Mouse (Mus musculus) kidney, postnatal 0 days (tissue): ENCODE measurements around the gene Scarf2. TPM values are rescaled to one million over a fixed set of nuclear protein-coding genes. Genes with fewer than 3 reads are reported as not detected.

ENCODE experiments used
- ATAC-seq: fragments of 200-750 bp; cut with Nextera tagmentation; replicated peaks from 2 replicates; pipeline ENCODE4 v1.8.0; 2017; ENCODE audit warnings: low read depth, moderate number of reproducible peaks, moderate TSS enrichment, moderate library complexity; ENCODE audit not compliant: low FRiP score
- DNase-seq: peaks from one replicate; pipeline ENCODE4 v3.0.0-alpha.2; 2016; ENCODE audit warnings: low spot score
- H3K27ac ChIP-seq: fragments of 300-500 bp; sonication (generic); 2 replicates; pipeline ENCODE4 v1.5.1; 2014; ENCODE audit warnings: mild to moderate bottlenecking
- H3K27me3 ChIP-seq: fragments of 300-500 bp; sonication (generic); 2 replicates; pipeline ENCODE4 v1.6.1; 2014; ENCODE audit warnings: low read length, mixed read lengths; ENCODE audit not compliant: insufficient read depth
- H3K36me3 ChIP-seq: fragments of 300-500 bp; sonication (generic); 2 replicates; pipeline ENCODE4 v1.6.1; 2014; ENCODE audit warnings: low read length, mixed read lengths; ENCODE audit not compliant: insufficient read depth
- H3K4me1 ChIP-seq: fragments of 300-500 bp; sonication (generic); replicated peaks from 2 replicates; pipeline ENCODE4 v1.6.1; 2014; ENCODE audit warnings: antibody characterized with exemption, low read length, mixed read lengths; ENCODE audit not compliant: insufficient read depth
- H3K4me2 ChIP-seq: fragments of 300-500 bp; sonication (generic); 2 replicates; pipeline ENCODE4 v1.6.1; 2014; ENCODE audit warnings: mild to moderate bottlenecking, low read length, moderate library complexity, mixed read lengths
- H3K4me3 ChIP-seq: fragments of 300-500 bp; sonication (generic); replicated peaks from 2 replicates; pipeline ENCODE4 v1.5.1; 2014; ENCODE audit warnings: low read depth, low read length
- H3K9ac ChIP-seq: fragments of 300-500 bp; sonication (generic); 2 replicates; pipeline ENCODE4 v1.6.1; 2014; ENCODE audit warnings: low read depth, low read length
- H3K9me3 ChIP-seq: fragments of 300-500 bp; sonication (generic); replicated peaks from 2 replicates; pipeline ENCODE4 v1.6.1; 2016; ENCODE audit warnings: low read length, inconsistent platforms, mixed read lengths
- CTCF ChIP-seq: IDR thresholded peaks from 2 replicates; pipeline ENCODE4 v1.5.1; 2016; ENCODE audit warnings: antibody characterized with exemption, low read depth, mild to moderate bottlenecking, moderate library complexity
- WGBS: fragments of 180-500 bp; shearing (Covaris S2); extraction: QIAGEN DNeasy Blood & Tissue Kit; methylation state at CpG from one replicate; pipeline ENCODE4 v1.1.7; 2014; 5-methylcytosine and 5-hydroxymethylcytosine counted together
- polyA plus RNA-seq: library from polyadenylated mRNA; unstranded; fragments of >200 nt; fragmentation: Nextera tagmentation; extraction: Ambion mirVana; gene quantifications from 2 replicates; pipeline ENCODE4 v1.2.1, GENCODE M21; 2015

Scarf2 gene
- polyA plus RNA-seq, 1 experiment from 2014 or later = 18.7 TPM

- 76% methylated on average over 4 of the region's 4 CpGs for WGBS
- no peak for TF ChIP-seq CTCF
These were observed 42.9 kb downstream of the Scarf2 start for GRCm38 (mm10) chr16:17839976-17840375.

GRCm38 (mm10) chr16:17842437-17842836 is 45.4 kb downstream of the Scarf2 start:
- Histone ChIP-seq H3K4me1 (no peaks in the 10 kb centered on the region), H3K9me3 (no peaks in the 10 kb centered on the region), H3K4me2 (no peak overlapping the region), H3K9ac (no peak overlapping the region), H3K27ac (no peak overlapping the region), H3K4me3 (no peak overlapping the region), H3K27me3 (no peaks in the 10 kb centered on the region), H3K36me3 (peaks cover 65% of the 10 kb centered on the region)
- TF ChIP-seq CTCF = no peak
- ATAC-seq (no peak), DNase-seq (no peak)
- WGBS = 91% methylated on average over 7 of the region's 7 CpGs

More at GRCm38 (mm10) chr16:17839976-17840375, 42.9 kb downstream of the Scarf2 start:
- no peak overlapping the region for H3K4me3 ChIP-seq
- H3K4me1 ChIP-seq = no peaks in the 10 kb centered on the region
- no peak overlapping the region for H3K4me2 ChIP-seq
- peaks cover 41% of the 10 kb centered on the region for H3K36me3 ChIP-seq
- H3K9me3 ChIP-seq = no peaks in the 10 kb centered on the region
- DNase-seq (no peak), ATAC-seq (no peak)
- H3K9ac ChIP-seq = no peak overlapping the region
- H3K27ac ChIP-seq = no peak overlapping the region
- peaks cover 7% of the 10 kb centered on the region; the same call in 1 of the 2 replicates for H3K27me3 ChIP-seq

GRCm38 (mm10) chr16:17843701-17844365 is 46.8 kb downstream of the Scarf2 start:
- Histone ChIP-seq H3K9me3 (no peaks in the 10 kb centered on the region), H3K9ac (no peak overlapping the region), H3K27me3 (no peaks in the 10 kb centered on the region), H3K4me2 (no peak overlapping the region), H3K27ac (no peak overlapping the region), H3K4me3 (no peak overlapping the region), H3K4me1 (no peaks in the 10 kb centered on the region), H3K36me3 (peaks cover 75% of the 10 kb centered on the region)
- WGBS = 84% methylated on average over 10 of the region's 10 CpGs
- TF ChIP-seq CTCF = no peak
- ATAC-seq (no peak), DNase-seq (no peak)

- Histone ChIP-seq H3K4me3 (no peak overlapping the region), H3K9ac (no peak overlapping the region), H3K4me1 (no peaks in the 10 kb centered on the region), H3K9me3 (no peaks in the 10 kb centered on the region), H3K27ac (no peak overlapping the region), H3K27me3 (no peaks in the 10 kb centered on the region), H3K36me3 (peaks cover 85% of the 10 kb centered on the region), H3K4me2 (no peak overlapping the region)
- 93% methylated on average over 6 of the region's 6 CpGs for WGBS
- no peak for TF ChIP-seq CTCF
- ATAC-seq (no peak), DNase-seq (no peak)
These were observed 51.3 kb downstream of the Scarf2 start for GRCm38 (mm10) chr16:17848431-17848830.

- peak; percentile 85 for TF ChIP-seq CTCF
- no peak for ATAC-seq
These were observed 51.8 kb downstream of the Scarf2 start for GRCm38 (mm10) chr16:17848928-17849327.

GRCm38 (mm10) chr16:17849486-17849885 is 52.4 kb downstream of the Scarf2 start:
- no peak for TF ChIP-seq CTCF
- Histone ChIP-seq H3K36me3 (peaks cover 82% of the 10 kb centered on the region), H3K9ac (no peak overlapping the region), H3K27me3 (no peaks in the 10 kb centered on the region), H3K4me3 (no peak overlapping the region), H3K27ac (no peak overlapping the region), H3K4me2 (no peak overlapping the region), H3K4me1 (no peaks in the 10 kb centered on the region), H3K9me3 (no peaks in the 10 kb centered on the region)
- 84% methylated on average over 6 of the region's 6 CpGs for WGBS
- ATAC-seq = no peak
- no peak for DNase-seq

More at GRCm38 (mm10) chr16:17848928-17849327, 51.8 kb downstream of the Scarf2 start:
- Histone ChIP-seq H3K36me3 (peaks cover 84% of the 10 kb centered on the region), H3K9me3 (no peaks in the 10 kb centered on the region), H3K27ac (no peak overlapping the region), H3K4me1 (no peaks in the 10 kb centered on the region), H3K9ac (no peak overlapping the region), H3K27me3 (no peaks in the 10 kb centered on the region), H3K4me3 (no peak overlapping the region), H3K4me2 (no peak overlapping the region)
- WGBS = 23% methylated on average over 1 of the region's 1 CpGs
- DNase-seq = peak; percentile 77
